Mouse (Mus musculus): ENCODE results near the gene Srbd1. TPM values are rescaled to one million over a fixed set of nuclear protein-coding genes. Genes with fewer than 3 reads are reported as not detected.

Gene Srbd1
- total and polyA plus RNA-seq, 2 experiments from 2014 or later: 8.3 to 13.2 TPM

DNA sequence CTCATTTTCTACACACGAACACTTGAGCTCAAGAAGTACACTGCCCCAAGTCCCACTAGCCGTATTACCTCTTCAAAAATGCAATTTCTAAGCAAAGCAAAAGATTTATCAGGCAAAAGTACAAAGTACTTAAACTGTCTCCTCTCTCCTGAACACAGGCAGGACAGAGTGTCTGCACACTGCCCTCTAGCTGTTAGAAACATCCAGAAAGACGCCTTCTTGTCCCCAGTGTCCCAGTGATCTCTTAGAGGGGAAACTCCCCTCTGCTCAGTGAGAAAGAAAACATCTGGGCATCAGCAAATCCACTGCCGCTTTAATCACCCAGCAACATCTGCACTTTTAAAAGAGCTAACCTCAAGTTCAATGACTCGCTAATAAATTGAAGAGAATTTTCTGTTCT, 12.4 kb downstream of the Srbd1 start:
- DNase-seq (ENCODE audit: low spot score) (no peak), ATAC-seq (ENCODE audit: low FRiP score) (no peak)
- Histone ChIP-seq H3K4me3 (ENCODE audit: low read depth, low read length) (no peak overlapping the region), H3K4me1 (ENCODE audit: insufficient read depth, low read length) (no peaks in the 10 kb centered on the region), H3K27me3 (ENCODE audit: insufficient read depth, low read length) (no peaks in the 10 kb centered on the region), H3K4me2 (ENCODE audit: low read depth, low read length, poor library complexity, severe bottlenecking) (no peak overlapping the region), H3K27ac (ENCODE audit: low read depth, low read length) (no peak overlapping the region), H3K9ac (replicated peaks; ENCODE audit: low read length, poor library complexity, severe bottlenecking) (no peak overlapping the region), H3K9me3 (ENCODE audit: low read length) (no peaks in the 10 kb centered on the region), H3K36me3 (ENCODE audit: insufficient read depth, low read length) (peaks cover 18% of the 10 kb centered on the region)
- 82% methylated on average over 5 of the region's 5 CpGs for WGBS
- peak; percentile 61 for TF ChIP-seq CTCF (IDR thresholded peaks at IDR 0.05)

DNA sequence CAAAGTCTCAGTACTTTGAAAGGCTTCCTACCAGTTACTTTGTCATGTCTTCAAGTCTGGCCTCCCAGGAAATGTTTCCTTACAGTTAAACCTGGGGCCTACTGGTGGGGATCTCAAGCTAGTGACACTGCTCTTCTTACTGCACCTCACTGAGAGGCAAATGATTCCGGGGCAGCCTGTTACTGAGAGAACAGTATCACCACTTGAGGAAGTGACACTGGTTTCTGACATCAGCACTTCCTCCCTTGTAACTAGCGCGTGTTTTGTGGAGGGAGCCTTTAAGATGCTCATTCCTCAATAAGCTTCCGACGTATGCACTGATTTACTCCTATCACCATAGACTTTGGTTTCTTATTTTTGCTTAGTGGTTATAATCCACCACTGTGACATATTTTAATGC, 16.8 kb downstream of the Srbd1 start:
- no peak for ATAC-seq (ENCODE audit: low FRiP score)
- H3K4me1 ChIP-seq (ENCODE audit: insufficient read depth, low read length): no peaks in the 10 kb centered on the region
- H3K36me3 ChIP-seq (ENCODE audit: insufficient read depth, low read length): peaks cover 9% of the 10 kb centered on the region
- H3K27me3 ChIP-seq (ENCODE audit: insufficient read depth, low read length): no peaks in the 10 kb centered on the region
- H3K4me2 ChIP-seq (ENCODE audit: low read depth, low read length, poor library complexity, severe bottlenecking): no peak overlapping the region
- H3K4me3 ChIP-seq (ENCODE audit: low read depth, low read length): no peak overlapping the region
- no peak overlapping the region for H3K9ac ChIP-seq (replicated peaks; ENCODE audit: low read length, poor library complexity, severe bottlenecking)
- WGBS: 96% methylated on average over 5 of the region's 5 CpGs
- no peaks in the 10 kb centered on the region for H3K9me3 ChIP-seq (ENCODE audit: low read length)
- DNase-seq (ENCODE audit: low spot score): no peak
- no peak overlapping the region for H3K27ac ChIP-seq (ENCODE audit: low read depth, low read length)
- TF ChIP-seq CTCF (IDR thresholded peaks at IDR 0.05): no peak

DNA sequence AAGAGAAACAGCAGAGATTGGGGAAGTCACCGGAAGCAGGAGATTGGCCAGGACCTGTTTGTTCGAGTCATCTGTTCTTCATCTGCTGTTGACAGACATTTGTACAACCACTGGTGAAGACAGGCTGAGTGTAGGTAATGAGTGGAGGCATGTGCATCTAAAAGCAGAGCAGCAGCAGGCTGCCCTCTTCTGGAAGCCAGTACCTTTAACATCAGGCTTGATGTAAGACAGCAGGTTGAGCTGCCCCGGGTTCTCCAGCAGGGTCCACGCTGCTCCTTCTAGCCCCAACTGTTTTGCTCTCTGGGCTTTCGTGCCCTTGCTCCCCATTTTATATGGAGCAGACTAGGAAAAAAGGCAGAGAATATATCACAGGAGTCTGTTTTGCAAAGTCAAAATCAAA, 19.1 kb downstream of the Srbd1 start:
- no peak overlapping the region for H3K4me2 ChIP-seq (ENCODE audit: low read depth, low read length, poor library complexity, severe bottlenecking)
- no peaks in the 10 kb centered on the region for H3K27me3 ChIP-seq (ENCODE audit: insufficient read depth, low read length)
- DNase-seq (ENCODE audit: low spot score) (peak; percentile 8), ATAC-seq (ENCODE audit: low FRiP score) (no peak)
- no peak overlapping the region for H3K27ac ChIP-seq (ENCODE audit: low read depth, low read length)
- H3K4me3 ChIP-seq (ENCODE audit: low read depth, low read length): no peak overlapping the region
- H3K4me1 ChIP-seq (ENCODE audit: insufficient read depth, low read length): no peaks in the 10 kb centered on the region
- no peak overlapping the region for H3K9ac ChIP-seq (replicated peaks; ENCODE audit: low read length, poor library complexity, severe bottlenecking)
- H3K9me3 ChIP-seq (ENCODE audit: low read length): no peaks in the 10 kb centered on the region
- peak; percentile 50 for TF ChIP-seq CTCF (IDR thresholded peaks at IDR 0.05)
- WGBS: 90% methylated on average over 5 of the region's 5 CpGs
- H3K36me3 ChIP-seq (ENCODE audit: insufficient read depth, low read length): peaks cover 14% of the 10 kb centered on the region

DNA sequence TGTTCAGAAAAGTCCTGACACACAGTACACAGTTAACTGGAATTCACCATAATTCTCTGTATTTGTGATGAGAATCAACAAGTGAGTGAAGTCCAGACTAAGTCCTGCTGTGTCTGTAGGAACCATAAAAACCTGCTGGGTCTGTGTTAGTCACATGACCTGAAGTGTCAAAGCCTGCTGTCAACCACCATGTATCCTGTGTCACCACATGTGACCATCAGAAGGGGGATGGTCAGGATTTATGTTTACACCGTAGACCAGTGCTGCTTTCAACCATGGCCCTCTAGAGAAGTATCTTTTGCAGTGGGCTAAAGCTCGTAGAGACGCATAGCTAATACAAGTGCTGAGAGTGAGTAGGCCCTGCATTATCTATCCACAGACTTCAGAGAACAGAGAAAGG, 21.8 kb downstream of the Srbd1 start:
- Histone ChIP-seq H3K9ac (replicated peaks; ENCODE audit: low read length, poor library complexity, severe bottlenecking) (no peak overlapping the region), H3K36me3 (ENCODE audit: insufficient read depth, low read length) (peaks cover 7% of the 10 kb centered on the region), H3K27me3 (ENCODE audit: insufficient read depth, low read length) (no peaks in the 10 kb centered on the region), H3K4me3 (ENCODE audit: low read depth, low read length) (no peak overlapping the region), H3K4me1 (ENCODE audit: insufficient read depth, low read length) (no peaks in the 10 kb centered on the region), H3K4me2 (ENCODE audit: low read depth, low read length, poor library complexity, severe bottlenecking) (no peak overlapping the region), H3K9me3 (ENCODE audit: low read length) (no peaks in the 10 kb centered on the region), H3K27ac (ENCODE audit: low read depth, low read length) (no peak overlapping the region)
- DNase-seq (ENCODE audit: low spot score) (no peak), ATAC-seq (ENCODE audit: low FRiP score) (no peak)
- WGBS: 95% methylated on average over 3 of the region's 3 CpGs
- no peak for TF ChIP-seq CTCF (IDR thresholded peaks at IDR 0.05)

DNA sequence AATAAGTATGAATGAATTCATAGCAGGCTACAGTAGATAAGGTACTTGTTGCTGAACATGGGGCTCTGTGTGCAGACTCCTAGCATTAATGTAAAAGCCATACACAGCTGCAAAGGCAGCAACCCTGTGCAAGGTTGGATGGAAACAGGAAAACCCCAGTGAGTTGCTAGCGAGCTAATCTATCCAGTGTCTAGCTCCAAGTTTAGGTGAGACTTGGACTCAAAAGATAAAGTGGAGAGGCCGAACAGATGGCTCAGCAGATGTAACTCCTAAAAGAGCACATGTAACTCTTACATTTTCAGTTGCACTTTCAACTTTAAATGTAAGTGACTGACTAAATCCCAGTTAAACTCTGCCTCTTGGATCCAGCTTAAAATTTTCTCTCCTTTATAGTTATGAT, 48.1 kb downstream of the Srbd1 start:
- H3K4me1 ChIP-seq (ENCODE audit: insufficient read depth, low read length): no peaks in the 10 kb centered on the region
- H3K4me3 ChIP-seq (ENCODE audit: low read depth, low read length): no peak overlapping the region
- no peak overlapping the region for H3K27ac ChIP-seq (ENCODE audit: low read depth, low read length)
- H3K4me2 ChIP-seq (ENCODE audit: low read depth, low read length, poor library complexity, severe bottlenecking): no peak overlapping the region
- ATAC-seq (ENCODE audit: low FRiP score): no peak
- H3K9me3 ChIP-seq (ENCODE audit: low read length): no peaks in the 10 kb centered on the region
- 93% methylated on average over 2 of the region's 2 CpGs for WGBS
- H3K36me3 ChIP-seq (ENCODE audit: insufficient read depth, low read length): peaks cover 4% of the 10 kb centered on the region; the same call in 1 of the 2 replicates
- no peak for DNase-seq (ENCODE audit: low spot score)
- TF ChIP-seq CTCF (IDR thresholded peaks at IDR 0.05): no peak
- no peak overlapping the region for H3K9ac ChIP-seq (replicated peaks; ENCODE audit: low read length, poor library complexity, severe bottlenecking)
- no peaks in the 10 kb centered on the region for H3K27me3 ChIP-seq (ENCODE audit: insufficient read depth, low read length)

DNA sequence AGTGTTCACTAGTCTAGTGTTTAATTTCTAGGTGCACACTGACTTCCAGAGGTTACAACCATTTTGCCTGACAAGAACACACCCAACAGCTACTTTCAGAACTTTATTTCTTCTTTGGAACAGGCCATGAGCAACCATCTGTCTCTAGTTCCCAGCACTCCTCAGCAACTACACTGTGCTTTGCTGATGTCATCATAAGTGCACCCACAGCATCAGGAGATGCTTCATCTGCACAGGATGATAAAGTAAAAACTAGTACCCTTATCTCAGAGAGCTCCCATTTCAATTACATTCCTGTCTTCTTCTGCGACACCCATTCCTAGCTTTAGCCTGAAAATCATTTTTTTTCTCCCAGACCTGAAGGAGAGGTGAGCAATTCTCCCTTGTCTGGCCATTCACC, 51.9 kb downstream of the Srbd1 start:
- H3K36me3 ChIP-seq (ENCODE audit: insufficient read depth, low read length): no peaks in the 10 kb centered on the region
- no peak for TF ChIP-seq CTCF (IDR thresholded peaks at IDR 0.05)
- H3K4me1 ChIP-seq (ENCODE audit: insufficient read depth, low read length): no peaks in the 10 kb centered on the region
- H3K9me3 ChIP-seq (ENCODE audit: low read length): no peaks in the 10 kb centered on the region
- ATAC-seq (ENCODE audit: low FRiP score) (no peak), DNase-seq (ENCODE audit: low spot score) (no peak)
- no peak overlapping the region for H3K4me2 ChIP-seq (ENCODE audit: low read depth, low read length, poor library complexity, severe bottlenecking)
- no peak overlapping the region for H3K9ac ChIP-seq (replicated peaks; ENCODE audit: low read length, poor library complexity, severe bottlenecking)
- 97% methylated on average over 1 of the region's 1 CpGs for WGBS
- H3K27ac ChIP-seq (ENCODE audit: low read depth, low read length): no peak overlapping the region
- no peaks in the 10 kb centered on the region for H3K27me3 ChIP-seq (ENCODE audit: insufficient read depth, low read length)
- no peak overlapping the region for H3K4me3 ChIP-seq (ENCODE audit: low read depth, low read length)
